ENCODE assay signal across 7 mouse cellular contexts in genomic region chr17:6300190-6300863, GRCm38 (mm10). TPM values are rescaled to one million over a fixed set of nuclear protein-coding genes. Genes with fewer than 3 reads are reported as not detected.
DNase-seq lines count a peak whose midpoint lies in the region; ATAC-seq and TF ChIP-seq lines count a peak whose summit lies in the region.
"Not testable (repeated sequence)": the region's sequence is repeated elsewhere in the genome, so short reads cannot be mapped to it uniquely, and the experiment has no call there.

No protein-coding gene starts in this region.

- DNase-seq in Patski (ENCODE audit: low read depth, low spot score); hindbrain, postnatal 0 days (ENCODE audit: low spot score); liver, embryonic 11.5 days (ENCODE audit: low spot score); midbrain, postnatal 0 days (ENCODE audit: low spot score): not testable (repeated sequence)
- peak; percentile 15 for DNase-seq in kidney, adult 11 months

- H3K4me1 ChIP-seq in forebrain, embryonic 13.5 days; hindbrain, postnatal 0 days (ENCODE audit: insufficient read depth, low read length); liver, embryonic 11.5 days (replicated peaks; ENCODE audit: control insufficient read depth, insufficient read depth, low read length); liver, embryonic 16.5 days (ENCODE audit: control insufficient read depth, low read depth, low read length); midbrain, postnatal 0 days (ENCODE audit: insufficient read depth, low read length): not testable (repeated sequence)

- CTCF ChIA-PET in Patski (lab: Charles Lee): not testable (repeated sequence)

- ATAC-seq in Patski: peak; percentile 4
- 0 out of 2 replicates have a peak, but pooled peaks have one; percentile 38 for ATAC-seq in forebrain, embryonic 13.5 days
- 0 out of 2 replicates have a peak, but pooled peaks have one; percentile 2 for ATAC-seq in hindbrain, postnatal 0 days
- peak; percentile 42; the same call in 1 of the 2 replicates for ATAC-seq in liver, embryonic 11.5 days (replicated peaks; ENCODE audit: low FRiP score)
- peak; percentile 75 for ATAC-seq in liver, embryonic 16.5 days (ENCODE audit: low read depth)
- peak; percentile 39; the same call in 1 of the 2 replicates for ATAC-seq in midbrain, postnatal 0 days (ENCODE audit: low FRiP score)

- POLR2A ChIA-PET in Patski (lab: Charles Lee): not testable (repeated sequence)

- not testable (repeated sequence) for TF ChIP-seq CTCF in Patski (IDR thresholded peaks at IDR 0.05); hindbrain, postnatal 0 days (IDR thresholded peaks at IDR 0.05; ENCODE audit: low read depth); midbrain, postnatal 0 days (IDR thresholded peaks at IDR 0.05)

- not testable (repeated sequence) for H3K27me3 ChIP-seq in Patski; forebrain, embryonic 13.5 days; hindbrain, postnatal 0 days (ENCODE audit: insufficient read depth, low read length); liver, embryonic 11.5 days (replicated peaks; ENCODE audit: control insufficient read depth, insufficient read depth, low read length); liver, embryonic 16.5 days (ENCODE audit: control insufficient read depth, insufficient read depth, low read depth, low read length); midbrain, postnatal 0 days (ENCODE audit: insufficient read depth, low read length)

- not testable (repeated sequence) for H3K36me3 ChIP-seq in forebrain, embryonic 13.5 days (ENCODE audit: poor library complexity, severe bottlenecking); hindbrain, postnatal 0 days (ENCODE audit: insufficient read depth, low read length); liver, embryonic 11.5 days (ENCODE audit: control insufficient read depth, insufficient read depth, low read length); liver, embryonic 16.5 days (ENCODE audit: control insufficient read depth, insufficient read depth); midbrain, postnatal 0 days (ENCODE audit: insufficient read depth, low read length)

- H3K4me3 ChIP-seq in forebrain, embryonic 13.5 days; hindbrain, postnatal 0 days (ENCODE audit: low read length); liver, embryonic 11.5 days (ENCODE audit: low read depth, low read length); liver, embryonic 16.5 days (ENCODE audit: low read depth, low read length); midbrain, postnatal 0 days (ENCODE audit: low read depth, low read length): not testable (repeated sequence)

- H3K9me3 ChIP-seq in forebrain, embryonic 13.5 days (replicated peaks); hindbrain, postnatal 0 days (ENCODE audit: low read length); liver, embryonic 11.5 days (ENCODE audit: control insufficient read depth, low read length); liver, embryonic 16.5 days (replicated peaks; ENCODE audit: control insufficient read depth, low read length); midbrain, postnatal 0 days (ENCODE audit: low read length): not testable (repeated sequence)

- H3K4me2 ChIP-seq in forebrain, embryonic 13.5 days; hindbrain, postnatal 0 days (ENCODE audit: low read depth, low read length); liver, embryonic 11.5 days; liver, embryonic 16.5 days (ENCODE audit: low read depth, low read length); midbrain, postnatal 0 days (ENCODE audit: low read depth, low read length, poor library complexity, severe bottlenecking): not testable (repeated sequence)

- H3K27ac ChIP-seq in forebrain, embryonic 13.5 days; hindbrain, postnatal 0 days; liver, embryonic 11.5 days (ENCODE audit: low read depth, low read length); liver, embryonic 16.5 days (ENCODE audit: low read length); midbrain, postnatal 0 days (ENCODE audit: low read depth, low read length): not testable (repeated sequence)

- in situ Hi-C loops in Patski (cut with MboI; ENCODE audit: low pct_unique_long_range_greater_than_20kb): not testable (repeated sequence)

- not testable (repeated sequence) for H3K9ac ChIP-seq in forebrain, embryonic 13.5 days; hindbrain, postnatal 0 days (replicated peaks; ENCODE audit: low read length); liver, embryonic 11.5 days (ENCODE audit: low read depth, low read length); liver, embryonic 16.5 days (ENCODE audit: low read depth, low read length); midbrain, postnatal 0 days (replicated peaks; ENCODE audit: low read length, poor library complexity, severe bottlenecking)

- 68% methylated on average over 4 of the region's 12 CpGs for WGBS in forebrain, embryonic 13.5 days
- WGBS in hindbrain, postnatal 0 days: 68% methylated on average over 6 of the region's 12 CpGs
- WGBS in liver, embryonic 11.5 days: 66% methylated on average over 5 of the region's 12 CpGs
- 55% methylated on average over 2 of the region's 12 CpGs for WGBS in liver, embryonic 16.5 days (ENCODE audit: insufficient replicate concordance)
- WGBS in midbrain, postnatal 0 days: 68% methylated on average over 5 of the region's 12 CpGs

RNA-seq across cellular contexts. Expression of gene Dynlt1a, which starts 17.0 kb away (rescaled TPM):
- polyA plus RNA-seq in Patski (2021): 5.7 TPM
- polyA plus RNA-seq in forebrain, embryonic 13.5 days (2015; fragmentation: Nextera tagmentation; extraction: Ambion mirVana): 38.6 and 41.9 TPM in 2 replicates
- total RNA-seq in hindbrain, postnatal 0 days (2014; rRNA removed): 23.2 and 28.8 TPM in 2 replicates
- 40.4 and 42.6 TPM in 2 replicates for polyA plus RNA-seq in hindbrain, postnatal 0 days (2015; fragmentation: Nextera tagmentation; extraction: Ambion mirVana)
- 10.3 and 13.3 TPM in 2 replicates for polyA plus RNA-seq in liver, embryonic 11.5 days (2014; fragmentation: Nextera tagmentation; extraction: Ambion mirVana)
- polyA plus RNA-seq in liver, embryonic 16.5 days (2015; fragmentation: Nextera tagmentation; extraction: Ambion mirVana): 5.4 and 5.5 TPM in 2 replicates
- total RNA-seq in midbrain, postnatal 0 days (2014; rRNA removed): 31.2 and 32.6 TPM in 2 replicates
- 44.0 and 45.0 TPM in 2 replicates for polyA plus RNA-seq in midbrain, postnatal 0 days (2015; fragmentation: Nextera tagmentation; extraction: Ambion mirVana)

RNA-seq across cellular contexts. Expression of gene Tmem181a, which starts 43.7 kb away (rescaled TPM):
- polyA plus RNA-seq in Patski (2021): 8.5 TPM
- 23.4 and 28.1 TPM in 2 replicates for polyA plus RNA-seq in forebrain, embryonic 13.5 days (2015; fragmentation: Nextera tagmentation; extraction: Ambion mirVana)
- 71.5 and 75.2 TPM in 2 replicates for total RNA-seq in hindbrain, postnatal 0 days (2014; rRNA removed)
- 58.7 and 59.1 TPM in 2 replicates for polyA plus RNA-seq in hindbrain, postnatal 0 days (2015; fragmentation: Nextera tagmentation; extraction: Ambion mirVana)
- polyA plus RNA-seq in liver, embryonic 11.5 days (2014; fragmentation: Nextera tagmentation; extraction: Ambion mirVana): 10.8 and 11.9 TPM in 2 replicates
- polyA plus RNA-seq in liver, embryonic 16.5 days (2015; fragmentation: Nextera tagmentation; extraction: Ambion mirVana): 2.7 and 3.2 TPM in 2 replicates
- 83.4 and 94.2 TPM in 2 replicates for total RNA-seq in midbrain, postnatal 0 days (2014; rRNA removed)
- 68.0 and 75.7 TPM in 2 replicates for polyA plus RNA-seq in midbrain, postnatal 0 days (2015; fragmentation: Nextera tagmentation; extraction: Ambion mirVana)

Comparison
In these comparisons a context has a peak if more than half of its experiments do, and no peak if none do; other contexts are left out.
1. ATAC-seq: peak in every context shown above with its lines; median percentile 75 in liver, embryonic 16.5 days; 42 in liver, embryonic 11.5 days; 39 in midbrain, postnatal 0 days; 38 in forebrain, embryonic 13.5 days; 4 in Patski; 2 in hindbrain, postnatal 0 days.